Mouse (Mus musculus) cerebellum, postnatal 25 days (tissue): ENCODE results near the gene Rerg.

Experiments
- DNase-seq, 2 experiments: peaks; one replicate each; pipeline ENCODE4 v3.0.0; 2021; ENCODE audit warnings: mixed read lengths in 2 of 2

Rerg gene

GRCm38 (mm10) chr6:137161491-137162088 is 8.7 kb downstream of the Rerg start:
- no peak for DNase-seq

GRCm38 (mm10) chr6:137159372-137159926 is 10.8 kb downstream of the Rerg start:
- no peak for DNase-seq

GRCm38 (mm10) chr6:137156437-137157219 is 13.7 kb downstream of the Rerg start:
- DNase-seq: no peak

- no peak for DNase-seq
Observed at GRCm38 (mm10) chr6:137155196-137156137, 14.8 kb downstream of the Rerg start.

- no peak for DNase-seq
Observed at GRCm38 (mm10) chr6:137153021-137153420, 17.3 kb downstream of the Rerg start.

- DNase-seq: no peak
Observed at GRCm38 (mm10) chr6:137151015-137151414, 19.3 kb downstream of the Rerg start.

- no peak for DNase-seq
Observed at GRCm38 (mm10) chr6:137149833-137150232, 20.5 kb downstream of the Rerg start.

GRCm38 (mm10) chr6:137146910-137147309 is 23.4 kb downstream of the Rerg start:
- DNase-seq: no peak

- DNase-seq: no peak
Observed at GRCm38 (mm10) chr6:137145611-137146010, 24.7 kb downstream of the Rerg start.

GRCm38 (mm10) chr6:137144958-137145535 is 25.2 kb downstream of the Rerg start:
- no peak for DNase-seq

- DNase-seq: no peak
Observed at GRCm38 (mm10) chr6:137144526-137144840, 25.8 kb downstream of the Rerg start.

GRCm38 (mm10) chr6:137143818-137144525 is 26.3 kb downstream of the Rerg start:
- no peak for DNase-seq

- DNase-seq: no peak
Observed at GRCm38 (mm10) chr6:137142796-137143195, 27.5 kb downstream of the Rerg start.

GRCm38 (mm10) chr6:137141247-137141820 is 29.0 kb downstream of the Rerg start:
- no peak for DNase-seq

- no peak for DNase-seq
Observed at GRCm38 (mm10) chr6:137138822-137139221, 31.5 kb downstream of the Rerg start.

GRCm38 (mm10) chr6:137138391-137138790 is 31.9 kb downstream of the Rerg start:
- DNase-seq: no peak

- DNase-seq: no peak
Observed at GRCm38 (mm10) chr6:137136401-137136800, 33.9 kb downstream of the Rerg start.

GRCm38 (mm10) chr6:137135506-137136391 is 34.5 kb downstream of the Rerg start:
- DNase-seq: no peak

- DNase-seq: no peak
Observed at GRCm38 (mm10) chr6:137131794-137132193, 38.5 kb downstream of the Rerg start.

GRCm38 (mm10) chr6:137131349-137131748 is 38.9 kb downstream of the Rerg start:
- DNase-seq: no peak

GRCm38 (mm10) chr6:137126861-137127260 is 43.4 kb downstream of the Rerg start:
- no peak for DNase-seq
